Mouse (Mus musculus): ENCODE data around the gene Cyb5r3. TPM values are rescaled to one million over a fixed set of nuclear protein-coding genes. Genes with fewer than 3 reads are reported as not detected.
"Not testable (repeated sequence)": the region's sequence is repeated elsewhere in the genome, so short reads cannot be mapped to it uniquely, and the experiment has no call there.

Cyb5r3 gene
- total and polyA plus RNA-seq, 3 experiments, result 35.7 to 102 (median 59.1) TPM

- DNase-seq (ENCODE audit: extremely low read depth), result no peak
- no peak for TF ChIP-seq NRF1 (IDR thresholded peaks at IDR 0.05; ENCODE audit: low read depth, low read length)
- TF ChIP-seq IRF4 (IDR thresholded peaks at IDR 0.05; ENCODE audit: low read depth, low read length), result peak; percentile 15; the same call in 1 of the 2 replicates
- no peak overlapping the region for H3K9ac ChIP-seq (ENCODE audit: insufficient read depth, low read depth)
- H3K4me3 ChIP-seq (replicated peaks in 1 of 3; ENCODE audit: low read depth in 2 of 3, low read length in 2 of 3, poor library complexity in 1 of 3), result no peak overlapping the region
- no peaks in the 10 kb centered on the region for H3K9me3 ChIP-seq (replicated peaks; ENCODE audit: low read length)
- no peaks in the 10 kb centered on the region; the same call in 1 of the 2 replicates for H3K79me2 ChIP-seq (replicated peaks; ENCODE audit: control insufficient read depth, extremely low read depth, insufficient read depth, poor library complexity, severe bottlenecking)
- in situ Hi-C loops (cut with MboI; ENCODE audit: low pct_ligation_motif_present, low pct_unique_long_range_greater_than_20kb, low sequenced_read_pairs), result no loop called here
- H3K4me2 ChIP-seq (ENCODE audit: insufficient read depth, low read depth, poor library complexity, severe bottlenecking), result no peak overlapping the region
- peaks cover 0 to 20% of the 10 kb centered on the region in 2 experiments; a peak in 3 of 4 replicates for H3K4me1 ChIP-seq (ENCODE audit: control insufficient read depth in 1 of 2, insufficient read depth in 2 of 2)
- dilution Hi-C loops (cut with MboI; ENCODE audit: extremely low pct_ligation_motif_present, extremely low pct_unique_long_range_greater_than_20kb, low sequenced_read_pairs), result no loop called here
- peaks cover 79 to 96% of the 10 kb centered on the region in 2 experiments for H3K36me3 ChIP-seq (replicated peaks in 1 of 2; ENCODE audit: control insufficient read depth in 1 of 2, insufficient read depth in 1 of 2, low read length in 1 of 2)
- H3K27ac ChIP-seq (ENCODE audit: insufficient read depth, low read depth), result no peak overlapping the region
- no peaks in the 10 kb centered on the region for H3K27me3 ChIP-seq (replicated peaks)
Observed at GRCm38 (mm10) chr15:83129530-83130231, 42.7 kb downstream of the Cyb5r3 start.

GRCm38 (mm10) chr15:83127037-83127436, 45.4 kb downstream of the Cyb5r3 start:
- H3K27me3 ChIP-seq (replicated peaks); H3K9me3 ChIP-seq (replicated peaks; ENCODE audit: low read length); in situ Hi-C loops (cut with MboI; ENCODE audit: low pct_ligation_motif_present, low pct_unique_long_range_greater_than_20kb, low sequenced_read_pairs); dilution Hi-C loops (cut with MboI; ENCODE audit: extremely low pct_ligation_motif_present, extremely low pct_unique_long_range_greater_than_20kb, low sequenced_read_pairs); H3K4me3 ChIP-seq (replicated peaks in 1 of 3; ENCODE audit: low read depth in 2 of 3, low read length in 2 of 3, poor library complexity in 1 of 3); DNase-seq (ENCODE audit: extremely low read depth); H3K9ac ChIP-seq (ENCODE audit: insufficient read depth, low read depth); H3K27ac ChIP-seq (ENCODE audit: insufficient read depth, low read depth); H3K4me2 ChIP-seq (ENCODE audit: insufficient read depth, low read depth, poor library complexity, severe bottlenecking); H3K79me2 ChIP-seq (replicated peaks; ENCODE audit: control insufficient read depth, extremely low read depth, insufficient read depth, poor library complexity, severe bottlenecking): not testable (repeated sequence)
- Histone ChIP-seq H3K4me1 (ENCODE audit: control insufficient read depth in 1 of 2, insufficient read depth in 2 of 2) (peaks cover 0 to 20% of the 10 kb centered on the region in 2 experiments; a peak in 3 of 4 replicates), H3K36me3 (replicated peaks in 1 of 2; ENCODE audit: control insufficient read depth in 1 of 2, insufficient read depth in 1 of 2, low read length in 1 of 2) (peaks cover 54 to 77% of the 10 kb centered on the region in 2 experiments)

GRCm38 (mm10) chr15:83126582-83126981, 45.8 kb downstream of the Cyb5r3 start:
- TF ChIP-seq ZMIZ1 (IDR thresholded peaks at IDR 0.05; ENCODE audit: low read depth, low read length) (no peak), HCFC1 (IDR thresholded peaks at IDR 0.05; ENCODE audit: low read depth, low read length) (no peak), BHLHE40 (IDR thresholded peaks at IDR 0.05; ENCODE audit: low read depth, low read length) (no peak), TBP (conservative IDR thresholded peaks at IDR 0.05; ENCODE audit: low read depth, low read length) (no peak), ZC3H11A (IDR thresholded peaks at IDR 0.05; ENCODE audit: low read depth, low read length) (no peak), CTCF (conservative IDR thresholded peaks at IDR 0.05 in 1 of 2, IDR thresholded peaks at IDR 0.05 in 1 of 2; ENCODE audit: low read depth in 2 of 2, low read length in 2 of 2) (no peak), MXI1 (IDR thresholded peaks at IDR 0.05; ENCODE audit: low read depth, low read length) (no peak), POLR2AphosphoS2 (IDR thresholded peaks at IDR 0.05; ENCODE audit: low read depth, low read length) (no peak), IRF4 (IDR thresholded peaks at IDR 0.05; ENCODE audit: low read depth, low read length) (no peak), JUND (conservative IDR thresholded peaks at IDR 0.05; ENCODE audit: low read depth, low read length) (no peak), CHD1 (IDR thresholded peaks at IDR 0.05; ENCODE audit: low read depth, low read length) (no peak), POLR2A (IDR thresholded peaks at IDR 0.05; ENCODE audit: low read depth, low read length) (no peak), ZNF384 (IDR thresholded peaks at IDR 0.05; ENCODE audit: low read depth, low read length) (no peak), JUN (IDR thresholded peaks at IDR 0.05; ENCODE audit: insufficient read depth, low read depth, low read length) (no peak), E2F4 (IDR thresholded peaks at IDR 0.05; ENCODE audit: insufficient replicate concordance, low read depth, low read length) (no peak)
- dilution Hi-C loops (cut with MboI; ENCODE audit: extremely low pct_ligation_motif_present, extremely low pct_unique_long_range_greater_than_20kb, low sequenced_read_pairs), result no loop called here

More at GRCm38 (mm10) chr15:83126582-83126981, 45.8 kb downstream of the Cyb5r3 start:
- H3K9ac ChIP-seq (ENCODE audit: insufficient read depth, low read depth), result no peak overlapping the region
- DNase-seq (ENCODE audit: extremely low read depth), result no peak
- H3K27me3 ChIP-seq (replicated peaks), result no peaks in the 10 kb centered on the region
- H3K4me3 ChIP-seq (replicated peaks in 1 of 3; ENCODE audit: low read depth in 2 of 3, low read length in 2 of 3, poor library complexity in 1 of 3), result no peak overlapping the region
- no peak overlapping the region for H3K27ac ChIP-seq (ENCODE audit: insufficient read depth, low read depth)
- H3K79me2 ChIP-seq (replicated peaks; ENCODE audit: control insufficient read depth, extremely low read depth, insufficient read depth, poor library complexity, severe bottlenecking), result peaks cover 7% of the 10 kb centered on the region
- H3K36me3 ChIP-seq (replicated peaks in 1 of 2; ENCODE audit: control insufficient read depth in 1 of 2, insufficient read depth in 1 of 2, low read length in 1 of 2), result peaks cover 50 to 73% of the 10 kb centered on the region in 2 experiments
- no peaks in the 10 kb centered on the region for H3K9me3 ChIP-seq (replicated peaks; ENCODE audit: low read length)
- H3K4me2 ChIP-seq (ENCODE audit: insufficient read depth, low read depth, poor library complexity, severe bottlenecking), result no peak overlapping the region
- in situ Hi-C loops (cut with MboI; ENCODE audit: low pct_ligation_motif_present, low pct_unique_long_range_greater_than_20kb, low sequenced_read_pairs), result no loop called here
- peaks cover 0 to 20% of the 10 kb centered on the region in 2 experiments; a peak in 3 of 4 replicates for H3K4me1 ChIP-seq (ENCODE audit: control insufficient read depth in 1 of 2, insufficient read depth in 2 of 2)
